Mouse (Mus musculus): ENCODE data around the gene Ddit4.

DNA sequence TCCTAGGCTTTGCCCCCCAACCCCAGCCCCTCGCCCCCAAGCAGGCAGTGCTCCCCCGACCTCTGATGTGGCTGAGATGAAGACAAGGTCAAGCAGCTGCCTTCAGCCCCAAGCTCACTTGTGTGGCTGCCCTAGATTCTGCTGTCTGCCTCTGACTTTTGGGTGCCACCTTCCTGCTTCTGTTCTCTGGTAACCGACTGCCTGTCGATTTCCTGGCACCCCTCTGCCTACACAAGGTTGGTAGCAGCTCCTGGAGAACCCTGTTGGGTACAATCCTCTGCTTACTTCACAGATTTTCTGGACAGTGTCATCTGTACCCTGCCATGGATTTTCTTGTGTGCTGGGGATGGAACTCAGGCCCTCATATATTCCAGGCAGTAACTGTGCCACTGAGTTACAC, 29.7 kb upstream of the Ddit4 start:
- TF ChIP-seq POLR2A (IDR thresholded peaks at IDR 0.05; ENCODE audit: borderline replicate concordance, control insufficient read depth, low read depth, low read length) = no peak
- no peak for TF ChIP-seq CTCF (IDR thresholded peaks at IDR 0.05; ENCODE audit: control insufficient read depth, insufficient read depth, low read length)

All from bone marrow, adult 2 months (tissue).